Mouse (Mus musculus): ENCODE measurements around the gene Nr2e3.
"Not testable (repeated sequence)": the region's sequence is repeated elsewhere in the genome, so short reads cannot be mapped to it uniquely, and the experiment has no call there.

Nr2e3 gene

GRCm38 (mm10) chr9:59960559-59960958 lies at the start of gene Nr2e3:
TSS of gene Nr2e3 (minus strand) at chr9:59960659.
- DNase-seq (ENCODE audit: low spot score), result no peak

- DNase-seq (ENCODE audit: low spot score), result no peak
Measured at GRCm38 (mm10) chr9:60008936-60009335, 48.5 kb upstream of the Nr2e3 start.

GRCm38 (mm10) chr9:60002323-60002722 lies 41.9 kb upstream of the Nr2e3 start:
- no peak for DNase-seq (ENCODE audit: low spot score)

- no peak for DNase-seq (ENCODE audit: low spot score)
Measured at GRCm38 (mm10) chr9:60001444-60001843, 41.0 kb upstream of the Nr2e3 start.

GRCm38 (mm10) chr9:59997725-59998124 lies 37.3 kb upstream of the Nr2e3 start:
- DNase-seq (ENCODE audit: low spot score), result no peak

GRCm38 (mm10) chr9:59991407-59991806 lies 30.9 kb upstream of the Nr2e3 start:
- no peak for DNase-seq (ENCODE audit: low spot score)

- DNase-seq (ENCODE audit: low spot score), result peak; percentile 51
Measured at GRCm38 (mm10) chr9:59989864-59990263, 29.4 kb upstream of the Nr2e3 start.

GRCm38 (mm10) chr9:59985900-59986572 lies 25.6 kb upstream of the Nr2e3 start:
- no peak for DNase-seq (ENCODE audit: low spot score)

GRCm38 (mm10) chr9:59981116-59981515 lies 20.7 kb upstream of the Nr2e3 start:
- DNase-seq (ENCODE audit: low spot score), result no peak

- no peak for DNase-seq (ENCODE audit: low spot score)
Measured at GRCm38 (mm10) chr9:59971263-59971662, 10.8 kb upstream of the Nr2e3 start.

GRCm38 (mm10) chr9:59969383-59969782 lies 8.9 kb upstream of the Nr2e3 start:
- DNase-seq (ENCODE audit: low spot score), result peak; percentile 37

GRCm38 (mm10) chr9:59965046-59965445 lies 4.6 kb upstream of the Nr2e3 start:
- no peak for DNase-seq (ENCODE audit: low spot score)

- no peak for DNase-seq (ENCODE audit: low spot score)
Measured at GRCm38 (mm10) chr9:59964367-59964766, 3.9 kb upstream of the Nr2e3 start.

- DNase-seq (ENCODE audit: low spot score), result no peak
Measured at GRCm38 (mm10) chr9:59961201-59961955, 919 bp upstream of the Nr2e3 start.

GRCm38 (mm10) chr9:59959276-59959675 lies 1.2 kb downstream of the Nr2e3 start:
- DNase-seq (ENCODE audit: low spot score), result peak; percentile 58

- not testable (repeated sequence) for DNase-seq (ENCODE audit: low spot score)
Measured at GRCm38 (mm10) chr9:59958115-59958514, 2.3 kb downstream of the Nr2e3 start.

- no peak for DNase-seq (ENCODE audit: low spot score)
Measured at GRCm38 (mm10) chr9:59956496-59956895, 4.0 kb downstream of the Nr2e3 start.

- DNase-seq (ENCODE audit: low spot score), result no peak
Measured at GRCm38 (mm10) chr9:59955692-59956091, 4.8 kb downstream of the Nr2e3 start.

GRCm38 (mm10) chr9:59955199-59955598 lies 5.3 kb downstream of the Nr2e3 start:
- DNase-seq (ENCODE audit: low spot score), result no peak

- DNase-seq (ENCODE audit: low spot score), result no peak
Measured at GRCm38 (mm10) chr9:59953556-59953955, 6.9 kb downstream of the Nr2e3 start.

GRCm38 (mm10) chr9:59952515-59953070 lies 7.9 kb downstream of the Nr2e3 start:
- DNase-seq (ENCODE audit: low spot score), result no peak

- no peak for DNase-seq (ENCODE audit: low spot score)
Measured at GRCm38 (mm10) chr9:59951943-59952342, 8.5 kb downstream of the Nr2e3 start.
